Mouse (Mus musculus): ENCODE measurements around the gene Atxn10. TPM values are rescaled to one million over a fixed set of nuclear protein-coding genes. Genes with fewer than 3 reads are reported as not detected.
"Not testable (repeated sequence)": the region's sequence is repeated elsewhere in the genome, so short reads cannot be mapped to it uniquely, and the experiment has no call there.

Gene Atxn10
- polyA plus RNA-seq, 1 experiment from 2014 or later: 117 TPM

- no peaks in the 10 kb centered on the region for H3K79me2 ChIP-seq (ENCODE audit: inconsistent target)
Observed at GRCm38 (mm10) chr15:85319924-85320668, 15.9 kb upstream of the Atxn10 start.

GRCm38 (mm10) chr15:85323214-85323613 is 12.8 kb upstream of the Atxn10 start:
- Histone ChIP-seq H3K36me3 (ENCODE audit: inconsistent target) (no peaks in the 10 kb centered on the region), H3K27ac (no peak overlapping the region), H3K79me2 (ENCODE audit: inconsistent target) (no peaks in the 10 kb centered on the region), H3K4me3 (ENCODE audit: inconsistent target) (no peak overlapping the region)
- 94% methylated on average over 4 of the region's 4 CpGs for WGBS (ENCODE audit: missing documents)

More at GRCm38 (mm10) chr15:85319924-85320668, 15.9 kb upstream of the Atxn10 start:
- Histone ChIP-seq H3K27ac (no peak overlapping the region), H3K4me3 (ENCODE audit: inconsistent target) (no peak overlapping the region), H3K36me3 (ENCODE audit: inconsistent target) (no peaks in the 10 kb centered on the region)
- WGBS (ENCODE audit: missing documents): 88% methylated on average over 11 of the region's 11 CpGs

GRCm38 (mm10) chr15:85324426-85324825 is 11.6 kb upstream of the Atxn10 start:
- Histone ChIP-seq H3K27ac (no peak overlapping the region), H3K79me2 (ENCODE audit: inconsistent target) (no peaks in the 10 kb centered on the region), H3K4me3 (ENCODE audit: inconsistent target) (no peak overlapping the region), H3K36me3 (ENCODE audit: inconsistent target) (no peaks in the 10 kb centered on the region)
- 100% methylated on average over 1 of the region's 1 CpGs for WGBS (ENCODE audit: missing documents)

GRCm38 (mm10) chr15:85327808-85328207 is 8.2 kb upstream of the Atxn10 start:
- no peaks in the 10 kb centered on the region for H3K36me3 ChIP-seq (ENCODE audit: inconsistent target)
- no peak overlapping the region for H3K27ac ChIP-seq
- H3K79me2 ChIP-seq (ENCODE audit: inconsistent target): no peaks in the 10 kb centered on the region
- H3K4me3 ChIP-seq (ENCODE audit: inconsistent target): no peak overlapping the region
- WGBS (ENCODE audit: missing documents): 3% methylated on average over 11 of the region's 11 CpGs

GRCm38 (mm10) chr15:85328455-85328854 is 7.6 kb upstream of the Atxn10 start:
- H3K27ac ChIP-seq; H3K4me3 ChIP-seq (ENCODE audit: inconsistent target); H3K79me2 ChIP-seq (ENCODE audit: inconsistent target); H3K36me3 ChIP-seq (ENCODE audit: inconsistent target): not testable (repeated sequence)
- 83% methylated on average over 1 of the region's 2 CpGs for WGBS (ENCODE audit: missing documents)

GRCm38 (mm10) chr15:85329096-85329495 is 6.9 kb upstream of the Atxn10 start:
- no peak overlapping the region for H3K27ac ChIP-seq
- WGBS (ENCODE audit: missing documents): 87% methylated on average over 5 of the region's 5 CpGs

GRCm38 (mm10) chr15:85330024-85330423 is 6.0 kb upstream of the Atxn10 start:
- Histone ChIP-seq H3K36me3 (ENCODE audit: inconsistent target) (no peaks in the 10 kb centered on the region), H3K27ac (no peak overlapping the region), H3K4me3 (ENCODE audit: inconsistent target) (no peak overlapping the region), H3K79me2 (ENCODE audit: inconsistent target) (no peaks in the 10 kb centered on the region)
- 95% methylated on average over 5 of the region's 6 CpGs for WGBS (ENCODE audit: missing documents)

More at GRCm38 (mm10) chr15:85329096-85329495, 6.9 kb upstream of the Atxn10 start:
- Histone ChIP-seq H3K79me2 (ENCODE audit: inconsistent target) (no peaks in the 10 kb centered on the region), H3K36me3 (ENCODE audit: inconsistent target) (no peaks in the 10 kb centered on the region), H3K4me3 (ENCODE audit: inconsistent target) (no peak overlapping the region)

- 92% methylated on average over 6 of the region's 6 CpGs for WGBS (ENCODE audit: missing documents)
- H3K27ac ChIP-seq; H3K36me3 ChIP-seq (ENCODE audit: inconsistent target); H3K4me3 ChIP-seq (ENCODE audit: inconsistent target): not testable (repeated sequence)
- peaks cover 17% of the 10 kb centered on the region for H3K79me2 ChIP-seq (ENCODE audit: inconsistent target)
Observed at GRCm38 (mm10) chr15:85333511-85333910, 2.5 kb upstream of the Atxn10 start.

- Histone ChIP-seq H3K27ac (no peak overlapping the region), H3K79me2 (ENCODE audit: inconsistent target) (peaks cover 24% of the 10 kb centered on the region), H3K36me3 (ENCODE audit: inconsistent target) (no peaks in the 10 kb centered on the region), H3K4me3 (ENCODE audit: inconsistent target) (no peak overlapping the region)
- 83% methylated on average over 3 of the region's 3 CpGs for WGBS (ENCODE audit: missing documents)
Observed at GRCm38 (mm10) chr15:85334234-85334633, 1.8 kb upstream of the Atxn10 start.

GRCm38 (mm10) chr15:85336301-85336991 is 401 bp downstream of the Atxn10 start:
- Histone ChIP-seq H3K27ac (peak overlapping the region; percentile 59), H3K79me2 (ENCODE audit: inconsistent target) (peaks cover 46% of the 10 kb centered on the region), H3K4me3 (ENCODE audit: inconsistent target) (peak overlapping the region; percentile 52), H3K36me3 (ENCODE audit: inconsistent target) (no peaks in the 10 kb centered on the region)
- under 1% methylated on average over 54 of the region's 54 CpGs for WGBS (ENCODE audit: missing documents)

GRCm38 (mm10) chr15:85337219-85337618 is 1.2 kb downstream of the Atxn10 start:
- Histone ChIP-seq H3K36me3 (ENCODE audit: inconsistent target) (no peaks in the 10 kb centered on the region), H3K79me2 (ENCODE audit: inconsistent target) (peaks cover 54% of the 10 kb centered on the region), H3K4me3 (ENCODE audit: inconsistent target) (peak overlapping the region; percentile 52), H3K27ac (peak overlapping the region; percentile 59)
- 35% methylated on average over 9 of the region's 9 CpGs for WGBS (ENCODE audit: missing documents)

GRCm38 (mm10) chr15:85337979-85338378 is 1.9 kb downstream of the Atxn10 start:
- H3K4me3 ChIP-seq (ENCODE audit: inconsistent target): no peak overlapping the region
- no peak overlapping the region for H3K27ac ChIP-seq
- no peaks in the 10 kb centered on the region for H3K36me3 ChIP-seq (ENCODE audit: inconsistent target)
- H3K79me2 ChIP-seq (ENCODE audit: inconsistent target): peaks cover 62% of the 10 kb centered on the region
- 100% methylated on average over 4 of the region's 5 CpGs for WGBS (ENCODE audit: missing documents)

GRCm38 (mm10) chr15:85342246-85342645 is 6.2 kb downstream of the Atxn10 start:
- Histone ChIP-seq H3K27ac (no peak overlapping the region), H3K4me3 (ENCODE audit: inconsistent target) (no peak overlapping the region), H3K79me2 (ENCODE audit: inconsistent target) (peaks cover 98% of the 10 kb centered on the region), H3K36me3 (ENCODE audit: inconsistent target) (no peaks in the 10 kb centered on the region)
- WGBS (ENCODE audit: missing documents): 94% methylated on average over 2 of the region's 2 CpGs

GRCm38 (mm10) chr15:85344673-85345072 is 8.6 kb downstream of the Atxn10 start:
- peaks cover 98% of the 10 kb centered on the region for H3K79me2 ChIP-seq (ENCODE audit: inconsistent target)
- 80% methylated on average over 2 of the region's 2 CpGs for WGBS (ENCODE audit: missing documents)
- no peaks in the 10 kb centered on the region for H3K36me3 ChIP-seq (ENCODE audit: inconsistent target)
- H3K4me3 ChIP-seq (ENCODE audit: inconsistent target): no peak overlapping the region
- no peak overlapping the region for H3K27ac ChIP-seq

- peaks cover 98% of the 10 kb centered on the region for H3K79me2 ChIP-seq (ENCODE audit: inconsistent target)
- no peak overlapping the region for H3K27ac ChIP-seq
- no peaks in the 10 kb centered on the region for H3K36me3 ChIP-seq (ENCODE audit: inconsistent target)
- no peak overlapping the region for H3K4me3 ChIP-seq (ENCODE audit: inconsistent target)
- 93% methylated on average over 6 of the region's 6 CpGs for WGBS (ENCODE audit: missing documents)
Observed at GRCm38 (mm10) chr15:85347058-85347700, 11.1 kb downstream of the Atxn10 start.
